Mouse (Mus musculus) embryonic facial prominence, embryonic 13.5 days (tissue): Measurements from ENCODE around the gene Nmbr. TPM values are rescaled to one million over a fixed set of nuclear protein-coding genes. Genes with fewer than 3 reads are reported as not detected.
A peak's percentile ranks its signal among the peaks of the same experiment; 100 is the strongest.

Source experiments
- ATAC-seq: fragments of 200-750 bp; cut with Nextera tagmentation; 2 replicates; pipeline ENCODE4 v1.8.0; 2017; ENCODE audit warnings: low read depth; ENCODE audit not compliant: insufficient number of reproducible peaks, insufficient read depth, low FRiP score, low TSS enrichment
- H3K27ac ChIP-seq: fragments of 300-500 bp; sonication (generic); 2 replicates; pipeline ENCODE4 v1.5.1; 2015; ENCODE audit warnings: moderate library complexity, mild to moderate bottlenecking, inconsistent platforms
- H3K27me3 ChIP-seq: fragments of 300-500 bp; sonication (generic); 2 replicates; pipeline ENCODE4 v1.6.1; 2015; ENCODE audit warnings: mild to moderate bottlenecking, inconsistent platforms
- H3K36me3 ChIP-seq: fragments of 300-500 bp; sonication (generic); 2 replicates; pipeline ENCODE4 v1.6.1; 2015; ENCODE audit warnings: mild to moderate bottlenecking, inconsistent platforms
- H3K4me1 ChIP-seq: fragments of 300-500 bp; sonication (generic); 2 replicates; pipeline ENCODE4 v1.6.1; 2015; ENCODE audit warnings: inconsistent platforms
- H3K4me2 ChIP-seq: fragments of 300-500 bp; sonication (generic); 2 replicates; pipeline ENCODE4 v1.6.1; 2015; ENCODE audit warnings: moderate library complexity, mild to moderate bottlenecking, inconsistent platforms
- H3K4me3 ChIP-seq: fragments of 300-500 bp; sonication (generic); 2 replicates; pipeline ENCODE4 v1.5.1; 2015; ENCODE audit warnings: mild to moderate bottlenecking, inconsistent platforms
- H3K9ac ChIP-seq: fragments of 300-500 bp; sonication (generic); 2 replicates; pipeline ENCODE4 v1.6.1; 2015; ENCODE audit warnings: mild to moderate bottlenecking, inconsistent platforms
- H3K9me3 ChIP-seq: fragments of 300-500 bp; sonication (generic); 2 replicates; pipeline ENCODE4 v1.6.1; 2016; ENCODE audit warnings: inconsistent platforms
- WGBS: fragments of 180-500 bp; shearing (Covaris S2); methylation state at CpG from one replicate; pipeline ENCODE4 v1.1.7; 2015; ENCODE audit warnings: mixed read lengths; 5-methylcytosine and 5-hydroxymethylcytosine counted together
- polyA plus RNA-seq: library from polyadenylated mRNA; unstranded; fragments of >200 nt; fragmentation: Nextera tagmentation; extraction: Ambion mirVana; gene quantifications from 2 replicates; pipeline ENCODE4 v1.2.1, GENCODE M21; 2015

Nmbr gene
- polyA plus RNA-seq, 1 experiment from 2014 or later: 0.28 TPM

DNA sequence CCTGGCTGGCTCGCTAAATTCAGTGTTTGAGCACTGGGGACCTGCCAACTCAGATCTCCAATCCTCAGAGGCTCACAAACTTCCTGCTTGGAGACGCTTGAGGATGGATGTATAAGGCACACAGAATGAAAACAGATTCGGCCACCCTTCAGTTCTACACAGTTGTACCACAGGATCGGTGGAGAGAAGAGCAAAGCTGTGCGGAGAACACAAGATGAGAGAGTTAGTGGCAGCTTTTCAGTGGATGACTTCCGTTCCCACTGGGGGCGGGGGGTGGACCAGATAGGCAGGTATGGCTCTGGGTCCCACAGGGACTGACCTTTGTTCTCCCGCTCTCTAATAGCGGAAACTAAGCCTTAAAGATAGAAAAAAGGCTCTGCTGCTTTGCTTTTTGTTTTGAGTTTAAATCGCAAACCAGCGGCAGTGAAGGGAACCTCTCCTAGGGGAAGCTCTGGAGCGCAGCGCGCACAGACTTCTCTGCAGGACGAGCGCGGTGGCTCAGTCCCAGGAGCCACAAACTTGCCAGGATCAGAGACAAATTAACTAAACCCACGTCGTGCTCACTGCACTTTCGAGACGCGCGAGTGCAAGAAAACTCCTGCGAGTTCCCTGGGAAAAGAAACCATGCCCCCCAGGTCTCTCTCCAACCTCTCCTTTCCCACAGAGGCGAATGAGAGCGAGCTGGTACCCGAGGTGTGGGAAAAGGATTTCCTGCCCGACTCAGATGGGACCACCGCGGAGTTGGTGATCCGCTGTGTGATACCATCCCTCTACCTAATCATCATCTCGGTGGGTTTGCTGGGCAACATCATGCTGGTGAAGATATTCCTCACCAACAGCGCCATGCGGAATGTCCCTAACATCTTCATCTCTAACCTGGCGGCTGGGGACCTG is 54.5 kb downstream of the Nmbr start:
- WGBS: under 1% methylated on average over 35 of the region's 35 CpGs

DNA sequence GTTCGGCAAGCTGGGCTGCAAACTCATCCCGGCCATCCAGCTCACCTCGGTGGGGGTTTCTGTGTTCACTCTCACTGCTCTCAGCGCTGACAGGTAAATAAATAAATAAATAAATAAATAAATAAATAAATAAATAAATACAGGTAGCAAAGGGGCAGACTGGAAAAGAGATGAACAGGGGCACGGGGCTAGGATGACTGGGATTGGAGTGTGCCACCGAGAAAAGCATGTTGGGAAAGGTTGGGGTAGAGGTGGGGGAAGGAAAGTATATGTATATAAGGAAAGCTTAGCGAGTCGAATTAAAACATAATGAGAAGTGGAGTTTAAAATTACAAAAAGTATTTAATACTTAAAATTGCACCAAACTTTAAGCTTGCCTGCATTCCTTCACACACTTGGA is 55.2 kb downstream of the Nmbr start:
- peak overlapping the region; percentile 49 for H3K4me3 ChIP-seq
- H3K36me3 ChIP-seq: no peaks in the 10 kb centered on the region
- H3K9ac ChIP-seq: no peak overlapping the region
- peak overlapping the region; percentile 83 for H3K4me2 ChIP-seq
- H3K4me1 ChIP-seq: peaks cover 13% of the 10 kb centered on the region; the same call in 1 of the 2 replicates
- no peak for ATAC-seq
- peaks cover 37% of the 10 kb centered on the region for H3K27me3 ChIP-seq
- 23% methylated on average over 8 of the region's 8 CpGs for WGBS
- no peak overlapping the region for H3K27ac ChIP-seq
- H3K9me3 ChIP-seq: no peaks in the 10 kb centered on the region

More for the DNA sequence above, 54.5 kb downstream of the Nmbr start:
- Histone ChIP-seq H3K27me3 (peaks cover 37% of the 10 kb centered on the region), H3K4me3 (peak overlapping the region; percentile 49), H3K9ac (peak overlapping the region; percentile 61), H3K4me2 (peak overlapping the region; percentile 83), H3K9me3 (no peaks in the 10 kb centered on the region), H3K4me1 (peaks cover 13% of the 10 kb centered on the region; the same call in 1 of the 2 replicates), H3K36me3 (no peaks in the 10 kb centered on the region), H3K27ac (no peak overlapping the region)
- no peak for ATAC-seq

DNA sequence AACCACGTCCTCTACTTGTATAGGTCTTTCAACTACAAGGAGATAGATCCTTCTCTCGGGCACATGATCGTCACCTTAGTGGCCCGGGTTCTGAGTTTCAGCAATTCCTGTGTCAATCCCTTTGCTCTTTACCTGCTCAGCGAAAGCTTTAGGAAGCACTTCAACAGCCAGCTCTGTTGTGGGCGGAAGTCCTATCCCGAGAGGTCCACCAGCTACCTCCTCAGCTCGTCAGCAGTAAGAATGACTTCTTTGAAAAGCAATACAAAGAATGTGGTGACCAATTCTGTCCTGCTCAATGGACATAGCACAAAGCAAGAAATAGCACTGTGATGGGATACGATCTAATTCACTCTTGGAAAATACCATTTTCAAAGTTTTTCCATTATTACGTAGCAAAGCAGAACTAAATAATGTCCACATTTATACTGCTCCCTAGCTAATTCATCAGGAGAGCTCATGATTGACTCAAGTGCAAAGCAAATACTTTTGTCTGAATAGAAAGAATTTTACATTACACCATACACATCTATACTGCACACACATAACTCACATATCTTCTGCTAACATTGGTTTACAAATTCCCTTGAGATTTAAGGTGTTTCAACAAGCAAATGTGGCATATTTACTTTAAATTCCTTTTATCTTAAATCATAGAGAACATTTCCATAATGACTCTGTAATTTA is 65.0 kb downstream of the Nmbr start:
- H3K4me2 ChIP-seq: no peak overlapping the region
- peaks cover 6% of the 10 kb centered on the region for H3K27me3 ChIP-seq
- H3K4me3 ChIP-seq: no peak overlapping the region
- no peak overlapping the region for H3K27ac ChIP-seq
- no peaks in the 10 kb centered on the region for H3K9me3 ChIP-seq
- H3K36me3 ChIP-seq: no peaks in the 10 kb centered on the region
- 91% methylated on average over 10 of the region's 10 CpGs for WGBS
- 0 out of 2 replicates have a peak, but pooled peaks cover 3% of the 10 kb centered on the region for H3K4me1 ChIP-seq
- ATAC-seq: no peak
- H3K9ac ChIP-seq: no peak overlapping the region

DNA sequence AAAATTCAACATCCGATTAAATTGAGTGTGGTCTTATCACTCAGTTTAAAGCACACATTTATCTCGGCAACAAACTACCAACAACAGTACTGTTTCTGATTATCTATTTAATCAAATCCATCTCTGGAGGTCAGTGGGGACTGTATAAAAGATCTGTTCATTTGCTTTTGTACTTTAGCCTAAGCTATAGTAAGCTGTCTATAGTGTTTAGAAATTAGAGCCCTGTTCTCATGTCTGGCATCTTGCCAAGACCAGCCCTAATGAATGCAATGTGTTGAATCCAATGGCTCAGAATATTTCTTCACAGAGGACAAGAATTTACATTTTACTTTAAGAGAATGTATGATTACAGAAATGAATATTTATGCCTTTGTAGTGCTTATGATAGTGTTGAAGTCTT is 69.1 kb downstream of the Nmbr start:
- H3K9me3 ChIP-seq: no peaks in the 10 kb centered on the region
- no peaks in the 10 kb centered on the region for H3K27me3 ChIP-seq
- 0 out of 2 replicates have a peak, but pooled peaks cover 3% of the 10 kb centered on the region for H3K4me1 ChIP-seq
- no peak overlapping the region for H3K27ac ChIP-seq
- no peak overlapping the region for H3K4me3 ChIP-seq
- WGBS: 20% methylated on average over 2 of the region's 2 CpGs
- 0 out of 2 replicates have a peak, but pooled peaks have one; percentile 56 for ATAC-seq
- no peaks in the 10 kb centered on the region for H3K36me3 ChIP-seq
- no peak overlapping the region for H3K9ac ChIP-seq
- no peak overlapping the region for H3K4me2 ChIP-seq

DNA sequence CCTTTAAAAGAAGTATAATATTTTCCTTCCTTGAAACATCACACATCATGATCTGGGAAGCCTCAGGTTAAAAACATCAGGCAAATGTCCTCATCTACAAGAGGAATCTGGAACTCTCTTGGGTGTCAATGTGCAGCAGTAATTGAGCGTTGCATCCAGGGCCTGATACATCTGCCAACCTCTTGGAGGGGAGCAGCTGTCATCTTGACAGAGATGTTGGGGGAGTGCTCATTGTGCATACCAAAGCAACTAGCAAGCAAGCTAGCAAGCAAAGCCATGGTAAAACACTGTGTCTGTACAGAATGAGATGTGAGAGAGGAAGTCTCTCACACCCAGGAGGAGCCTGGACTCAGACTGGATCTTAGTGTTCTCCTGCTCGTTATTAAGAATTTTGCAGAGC is 84.6 kb downstream of the Nmbr start:
- H3K4me2 ChIP-seq: no peak overlapping the region
- H3K4me3 ChIP-seq: no peak overlapping the region
- no peaks in the 10 kb centered on the region for H3K36me3 ChIP-seq
- 67% methylated on average over 2 of the region's 2 CpGs for WGBS
- H3K9me3 ChIP-seq: no peaks in the 10 kb centered on the region
- H3K9ac ChIP-seq: no peak overlapping the region
- H3K27ac ChIP-seq: no peak overlapping the region
- ATAC-seq: no peak
- H3K4me1 ChIP-seq: no peaks in the 10 kb centered on the region
- no peaks in the 10 kb centered on the region for H3K27me3 ChIP-seq

DNA sequence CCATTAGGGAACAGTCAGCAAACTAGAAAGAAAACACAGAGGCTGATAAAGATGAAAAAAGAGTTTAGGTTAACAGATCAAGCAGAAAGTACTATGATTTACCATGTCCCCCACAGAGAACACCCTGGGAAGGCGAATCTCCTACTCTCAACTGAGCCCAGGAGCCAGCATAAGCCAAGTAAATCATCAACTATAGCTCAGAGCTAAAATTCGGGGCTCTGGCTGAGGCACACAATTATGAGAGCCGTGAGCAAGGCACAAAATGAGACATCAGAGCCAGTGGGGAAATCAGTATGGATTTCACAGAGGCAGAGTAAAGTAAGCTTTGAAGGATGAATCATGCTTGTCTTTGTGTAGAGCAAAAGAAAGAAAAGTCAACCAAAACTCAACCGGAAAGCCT is 111.6 kb downstream of the Nmbr start:
- no peak for ATAC-seq
- Histone ChIP-seq H3K4me3 (no peak overlapping the region), H3K27me3 (no peaks in the 10 kb centered on the region), H3K4me2 (no peak overlapping the region), H3K4me1 (no peaks in the 10 kb centered on the region), H3K27ac (no peak overlapping the region), H3K9me3 (no peaks in the 10 kb centered on the region), H3K9ac (no peak overlapping the region), H3K36me3 (no peaks in the 10 kb centered on the region)
- 68% methylated on average over 4 of the region's 4 CpGs for WGBS

Other genes with a start within 250 kb of the Nmbr start
- gene Adgrg6, start 159.9 kb upstream of the Nmbr start, polyA plus RNA-seq: 5.0 and 6.2 TPM in 2 replicates
- 92.5 and 101 TPM in 2 replicates for gene Vta1, start within 50 bp of the Nmbr start, polyA plus RNA-seq
- not detected in 2 replicates for gene Gje1, start 12.6 kb downstream of the Nmbr start, polyA plus RNA-seq